Mouse (Mus musculus): ENCODE data around the gene Zfp981. TPM values are rescaled to one million over a fixed set of nuclear protein-coding genes. Genes with fewer than 3 reads are reported as not detected.
A peak's percentile ranks its signal among the peaks of the same experiment; 100 is the strongest.
"Not testable (repeated sequence)": the region's sequence is repeated elsewhere in the genome, so short reads cannot be mapped to it uniquely, and the experiment has no call there.

The Zfp981 gene
- polyA plus RNA-seq, 1 experiment from 2014 or later = not detected

DNA sequence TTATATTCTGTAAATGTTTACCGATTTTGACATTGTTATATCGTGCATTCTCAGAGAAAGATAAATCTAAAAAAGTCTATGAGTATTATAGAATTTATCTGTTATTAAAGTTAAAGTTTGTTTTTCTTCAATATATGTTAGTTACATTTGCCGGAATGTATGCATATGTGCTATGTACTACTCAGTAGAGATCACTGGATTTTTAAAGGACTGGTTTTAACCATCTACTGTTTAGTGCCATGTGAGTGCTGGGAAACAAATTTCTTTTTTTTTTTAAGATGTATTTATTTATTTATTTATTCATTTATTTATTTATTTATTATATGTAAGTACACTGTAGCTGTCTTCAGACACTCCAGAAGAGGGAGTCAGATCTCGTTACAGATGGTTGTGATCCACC, 32.7 kb downstream of the Zfp981 start:
- ATAC-seq (ENCODE audit: extremely low read depth, insufficient number of reproducible peaks, low FRiP score, low TSS enrichment) = no peak
- WGBS = 75% methylated on average over 4 of the region's 4 CpGs

GRCm38 (mm10) chr4:146535883-146536282, 34.1 kb downstream of the Zfp981 start:
- Histone ChIP-seq H3K9ac (no peak overlapping the region), H3K9me3 (peaks cover 74% of the 10 kb centered on the region), H3K27ac (replicated peaks) (no peak overlapping the region), H3K36me3 (0 out of 2 replicates have a peak, but pooled peaks cover 3% of the 10 kb centered on the region), H3K4me1 (no peaks in the 10 kb centered on the region), H3K27me3 (replicated peaks) (no peaks in the 10 kb centered on the region), H3K4me3 (no peak overlapping the region), H3K4me2 (no peak overlapping the region)
- ATAC-seq (ENCODE audit: extremely low read depth, insufficient number of reproducible peaks, low FRiP score, low TSS enrichment) = no peak; the same call in 1 of the 2 replicates

More for the DNA sequence above, 32.7 kb downstream of the Zfp981 start:
- Histone ChIP-seq H3K4me1 (no peaks in the 10 kb centered on the region), H3K27ac (replicated peaks) (no peak overlapping the region), H3K9ac (no peak overlapping the region), H3K4me2 (no peak overlapping the region), H3K4me3 (no peak overlapping the region), H3K9me3 (peaks cover 71% of the 10 kb centered on the region), H3K36me3 (0 out of 2 replicates have a peak, but pooled peaks cover 3% of the 10 kb centered on the region), H3K27me3 (replicated peaks) (no peaks in the 10 kb centered on the region)

GRCm38 (mm10) chr4:146579905-146580873, 78.4 kb downstream of the Zfp981 start:
- not testable (repeated sequence) for H3K9ac ChIP-seq; ATAC-seq (ENCODE audit: extremely low read depth, insufficient number of reproducible peaks, low FRiP score, low TSS enrichment); H3K4me1 ChIP-seq; H3K36me3 ChIP-seq; H3K27me3 ChIP-seq (replicated peaks); H3K9me3 ChIP-seq; H3K27ac ChIP-seq (replicated peaks)
- H3K4me3 ChIP-seq = peak overlapping the region; percentile 24; the same call in 1 of the 2 replicates
- H3K4me2 ChIP-seq = peak overlapping the region; percentile 47
- no CpG with 5 or more reads among the region's 111 CpGs for WGBS

Other genes with a start within 250 kb of the Zfp981 start
- gene Zfp992, start 53.0 kb upstream of the Zfp981 start, polyA plus RNA-seq (2015; fragmentation: Nextera tagmentation; extraction: Ambion mirVana) = 2.6 and 2.9 TPM in 2 replicates
- 2.9 and 6.3 TPM in 2 replicates for gene Zfp993, start 108.9 kb downstream of the Zfp981 start, polyA plus RNA-seq (2015; fragmentation: Nextera tagmentation; extraction: Ambion mirVana)

All from heart, embryonic 13.5 days (tissue).